Mouse (Mus musculus) mammary gland, adult 2 months (tissue): ENCODE data around the gene Rnf24. TPM values are rescaled to one million over a fixed set of nuclear protein-coding genes. Genes with fewer than 3 reads are reported as not detected.

Source experiments
- polyA plus RNA-seq: library from polyadenylated mRNA; depleted of rRNA; stranded (reverse); fragments of >200 nt; gene quantifications from 2 replicates; pipeline ENCODE4 v1.2.3, GENCODE M21; 2012; ENCODE audit warnings: low replicate concordance; rRNA removed

Gene Rnf24
- polyA plus RNA-seq, result 4.7 and 9.1 TPM in 2 replicates

GRCm38 (mm10) chr2:131352747-131353563, at the start of gene Rnf24:
Gene Rnf24, minus strand, starts transcription at chr2:131352892.

GRCm38 (mm10) chr2:131262213-131262672, 90.4 kb downstream of the Rnf24 start, which contains the start of gene Pank2:
Gene Pank2, plus strand, starts transcription at chr2:131262495.

Other genes starting within 250 kb of the Rnf24 start
- gene Hspa12b, start 225.6 kb downstream of the Rnf24 start, polyA plus RNA-seq, result 21.6 and 30.2 TPM in 2 replicates
- gene Gm11037, start 219.4 kb downstream of the Rnf24 start, polyA plus RNA-seq, result not detected in 2 replicates
- gene 1700037H04Rik, start 192.8 kb downstream of the Rnf24 start, polyA plus RNA-seq, result 364 and 527 TPM in 2 replicates
- gene Cenpb, start 172.8 kb downstream of the Rnf24 start, polyA plus RNA-seq, result 72.4 and 117 TPM in 2 replicates
- 32.2 and 37.6 TPM in 2 replicates for gene Cdc25b, start 165.9 kb downstream of the Rnf24 start, polyA plus RNA-seq
- 6.2 and 6.9 TPM in 2 replicates for gene Spef1, start 165.6 kb downstream of the Rnf24 start, polyA plus RNA-seq
- 60.5 and 75.8 TPM in 2 replicates for gene Ap5s1, start 145.8 kb downstream of the Rnf24 start, polyA plus RNA-seq
- gene Mavs, start 118.8 kb downstream of the Rnf24 start, polyA plus RNA-seq, result 77.5 and 135 TPM in 2 replicates
- gene Pank2, start 90.4 kb downstream of the Rnf24 start, polyA plus RNA-seq, result 12.2 and 23.2 TPM in 2 replicates
- gene Smox, start 138.6 kb upstream of the Rnf24 start, polyA plus RNA-seq, result 22.3 and 25.6 TPM in 2 replicates
- 7.4 and 13.4 TPM in 2 replicates for gene Adra1d, start 209.4 kb upstream of the Rnf24 start, polyA plus RNA-seq